Mouse (Mus musculus) cerebellum, adult 9-10 months (tissue): ENCODE measurements around the gene Hist1h1d.
"Not testable (repeated sequence)": the region's sequence is repeated elsewhere in the genome, so short reads cannot be mapped to it uniquely, and the experiment has no call there.

Source experiments
- DNase-seq: peaks from one replicate; pipeline ENCODE4 v3.0.0; 2022

Hist1h1d gene

DNA sequence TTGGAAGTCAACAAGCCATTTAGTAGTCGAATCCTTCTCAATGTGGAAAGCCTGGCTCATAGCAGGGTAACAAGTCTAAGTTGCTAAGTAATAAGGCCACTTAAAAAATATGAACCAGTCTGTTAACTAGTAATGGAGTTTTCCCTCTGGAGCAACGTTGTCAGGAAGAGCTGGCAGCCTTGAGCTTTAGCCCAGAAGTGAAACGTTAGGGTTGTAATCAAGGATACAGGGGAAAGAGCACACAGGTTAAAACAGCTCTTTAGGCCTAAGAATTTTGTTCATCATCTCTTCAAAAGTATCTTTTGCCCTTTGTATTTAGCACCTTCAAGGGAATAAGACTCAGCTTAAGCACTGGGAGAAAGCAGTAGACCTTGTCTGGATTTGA, 2.3 kb upstream of the Hist1h1d start:
- no peak for DNase-seq

DNA sequence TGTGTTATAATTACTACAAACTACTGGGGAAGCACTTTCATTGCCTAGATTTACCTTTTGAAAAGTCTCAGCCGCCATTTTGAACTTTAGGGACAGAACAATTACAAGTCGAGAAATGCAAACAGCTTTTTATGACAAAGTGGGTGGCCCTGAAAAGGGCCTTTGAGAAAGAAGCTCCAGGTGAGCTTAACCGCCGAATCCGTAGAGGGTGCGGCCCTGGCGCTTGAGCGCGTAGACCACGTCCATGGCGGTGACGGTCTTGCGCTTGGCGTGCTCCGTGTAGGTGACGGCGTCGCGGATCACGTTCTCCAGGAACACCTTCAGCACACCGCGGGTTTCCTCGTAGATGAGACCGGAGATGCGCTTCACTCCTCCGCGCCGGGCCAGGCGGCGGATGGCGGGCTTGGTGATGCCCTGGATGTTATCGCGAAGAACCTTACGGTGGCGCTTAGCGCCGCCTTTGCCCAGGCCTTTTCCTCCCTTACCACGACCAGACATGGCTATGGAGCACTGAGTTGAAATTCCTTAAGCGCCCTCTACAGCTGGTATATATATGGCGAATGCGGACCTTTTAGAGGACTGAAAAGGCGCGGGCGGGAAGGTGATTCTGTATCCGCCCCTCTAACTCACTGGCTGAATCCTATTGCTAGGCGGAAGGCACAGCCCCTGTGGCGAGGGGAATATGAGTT, 1.8 kb upstream of the Hist1h1d start, which contains the start of gene Hist1h4f:
TSS of gene Hist1h4f (minus strand) at position 503 of the 689 bp plus-strand sequence.
- DNase-seq = peak; percentile 95

DNA sequence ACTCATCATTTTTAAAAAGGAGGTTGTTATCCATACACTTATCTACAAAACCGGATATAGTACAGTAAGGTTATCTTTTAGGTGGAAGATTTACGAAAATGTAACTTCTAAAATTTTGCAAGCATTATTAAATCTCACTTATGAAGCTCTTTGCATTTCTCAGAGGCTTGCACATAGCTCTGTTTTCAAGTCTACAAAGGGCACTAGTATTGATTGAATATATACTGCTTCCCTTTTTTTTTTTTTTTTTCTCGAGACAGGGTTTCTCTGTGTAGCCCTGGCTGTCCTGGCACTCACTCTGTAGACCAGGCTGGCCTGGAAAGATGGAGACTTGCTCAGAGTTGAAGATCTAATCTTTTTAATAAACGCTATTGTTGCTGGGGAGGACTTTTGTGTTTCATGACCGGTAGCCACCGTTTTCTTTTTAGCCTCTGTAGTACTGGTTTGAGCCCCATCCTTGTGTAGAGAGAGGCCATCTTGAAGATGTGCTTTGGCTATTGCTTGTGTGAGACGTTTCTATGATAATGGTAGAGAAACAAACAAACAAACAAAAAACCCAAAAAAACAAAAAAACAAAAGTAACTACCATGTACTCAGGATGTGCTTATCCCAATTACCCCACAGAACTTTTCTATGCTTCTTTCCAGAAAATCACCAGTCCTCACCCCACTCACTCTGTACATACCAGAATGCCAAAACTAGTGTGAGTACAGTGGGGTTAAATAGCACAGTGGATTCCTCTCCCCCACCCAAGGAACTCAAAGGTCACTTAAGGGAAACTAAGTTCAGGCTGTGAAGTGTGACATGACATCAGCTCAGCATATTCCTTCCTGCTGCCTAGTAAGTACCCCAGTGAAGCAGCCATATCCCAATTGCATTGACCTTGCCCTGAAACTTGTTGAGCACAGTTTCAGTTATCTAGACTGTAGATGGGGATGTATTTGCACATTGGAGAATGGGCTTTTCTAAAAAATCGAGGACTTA, 839 bp upstream of the Hist1h1d start:
- peak; percentile 30 for DNase-seq

DNA sequence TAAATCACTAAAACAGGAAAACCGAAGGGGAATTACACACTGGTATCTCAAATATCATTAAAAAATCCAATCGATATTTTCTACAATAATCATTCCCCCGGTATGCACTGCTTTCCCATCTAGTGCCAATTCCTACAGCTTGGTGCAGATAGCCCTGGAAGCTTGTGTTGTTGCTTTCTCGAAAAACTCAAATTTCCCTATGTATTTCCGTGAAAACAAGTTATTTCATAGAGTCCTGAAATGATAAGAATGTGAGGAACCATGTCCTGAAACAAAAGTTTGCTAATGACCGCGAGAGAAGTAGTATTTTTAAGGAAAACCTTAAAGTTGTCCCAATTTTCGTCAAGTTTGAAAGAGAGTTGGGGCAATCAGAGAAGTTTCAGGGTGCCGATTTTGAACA, 1.3 kb downstream of the Hist1h1d start:
- no peak for DNase-seq

DNA sequence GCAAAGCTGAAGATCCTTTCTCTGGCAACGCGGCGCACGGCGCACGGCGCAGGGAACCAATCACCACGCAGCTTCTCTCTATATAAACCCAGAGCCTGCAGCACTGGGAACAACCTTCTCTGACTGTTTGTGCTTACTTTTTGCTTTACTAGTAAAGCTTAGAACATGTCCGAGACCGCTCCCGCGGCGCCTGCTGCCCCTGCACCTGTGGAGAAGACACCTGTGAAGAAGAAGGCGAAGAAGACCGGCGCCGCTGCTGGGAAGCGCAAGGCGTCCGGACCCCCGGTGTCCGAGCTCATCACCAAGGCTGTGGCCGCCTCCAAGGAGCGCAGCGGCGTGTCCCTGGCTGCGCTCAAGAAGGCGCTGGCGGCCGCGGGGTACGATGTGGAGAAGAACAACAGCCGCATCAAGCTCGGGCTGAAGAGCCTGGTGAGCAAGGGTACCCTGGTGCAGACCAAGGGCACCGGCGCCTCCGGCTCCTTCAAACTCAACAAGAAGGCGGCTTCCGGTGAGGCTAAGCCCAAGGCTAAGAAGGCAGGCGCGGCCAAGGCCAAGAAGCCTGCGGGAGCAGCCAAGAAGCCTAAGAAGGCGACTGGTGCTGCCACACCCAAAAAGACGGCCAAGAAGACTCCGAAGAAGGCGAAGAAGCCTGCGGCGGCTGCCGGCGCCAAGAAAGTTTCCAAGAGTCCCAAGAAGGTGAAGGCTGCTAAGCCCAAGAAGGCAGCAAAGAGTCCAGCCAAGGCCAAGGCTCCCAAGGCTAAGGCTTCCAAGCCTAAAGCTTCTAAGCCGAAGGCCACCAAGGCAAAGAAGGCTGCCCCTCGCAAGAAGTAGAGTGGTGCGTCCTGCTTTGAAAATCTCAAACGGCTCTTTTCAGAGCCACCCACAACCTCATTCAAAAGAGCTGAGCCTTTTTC, 2.1 kb downstream of the Hist1h1d start:
- peak; percentile 81 for DNase-seq

DNA sequence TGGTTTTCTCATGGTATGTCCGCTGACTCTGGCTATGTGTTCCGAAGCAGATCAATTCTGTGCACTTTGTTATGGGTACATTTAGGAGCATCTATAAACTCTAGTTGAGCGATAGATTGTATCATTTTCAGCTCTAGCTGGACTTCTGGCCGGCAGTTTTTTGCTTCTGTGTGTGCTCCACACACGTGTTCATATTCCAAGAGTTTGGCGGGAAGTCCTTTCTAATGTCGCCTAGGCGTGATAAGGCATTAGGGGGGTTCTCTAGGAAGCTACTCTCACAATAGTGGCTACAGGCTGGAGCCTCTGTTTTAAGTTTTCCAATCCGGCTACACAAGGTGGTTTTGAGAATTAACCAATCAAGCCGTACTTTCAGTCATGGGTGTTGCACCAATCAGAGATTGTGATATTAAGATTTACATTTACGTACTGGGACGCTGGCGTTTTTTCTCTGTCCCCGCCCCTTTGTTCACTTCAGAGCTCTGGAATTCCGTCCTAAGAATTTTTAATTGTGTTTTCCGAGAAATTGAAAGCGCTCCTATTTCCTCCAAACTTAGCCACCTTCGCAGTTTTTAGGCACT, 2.9 kb downstream of the Hist1h1d start:
- DNase-seq = peak; percentile 94

DNA sequence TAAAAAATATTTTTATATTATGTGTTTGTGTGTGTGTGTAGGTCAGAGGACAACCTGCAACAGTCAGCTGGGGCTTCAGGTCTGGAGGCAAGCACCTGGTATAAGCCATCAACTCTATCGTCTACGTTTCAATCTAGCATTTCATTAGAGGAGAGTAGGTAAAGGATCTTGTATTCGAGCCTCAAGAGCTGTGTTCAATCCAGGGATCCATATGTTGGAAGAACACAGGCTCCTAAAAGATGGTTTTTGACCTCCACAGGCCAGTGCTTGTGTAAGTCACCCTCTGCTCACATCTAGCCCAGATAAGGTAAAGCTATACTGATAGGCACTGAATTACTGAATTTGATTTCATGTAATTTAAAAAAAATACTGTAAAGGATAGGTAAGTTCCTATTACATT, 3.8 kb downstream of the Hist1h1d start:
- DNase-seq = peak; percentile 29

DNA sequence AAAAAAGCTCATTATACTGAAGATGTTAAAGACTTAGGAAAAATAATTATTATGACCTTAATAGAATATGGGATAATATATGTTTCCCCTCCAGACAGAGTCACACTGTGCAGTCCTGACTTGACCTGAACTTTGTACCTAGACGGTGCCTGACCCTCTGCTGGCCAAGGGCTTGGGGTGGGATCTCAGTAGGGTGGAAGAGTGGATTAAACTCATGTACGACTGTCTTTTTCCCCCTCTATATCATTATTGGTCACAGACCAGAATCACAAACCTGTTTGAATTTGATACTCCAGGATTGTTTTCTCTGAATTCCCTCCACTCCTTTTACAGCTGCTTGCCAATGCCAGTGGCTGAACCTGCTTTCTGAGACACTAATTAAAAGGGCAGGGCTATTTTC, 7.6 kb downstream of the Hist1h1d start:
- not testable (repeated sequence) for DNase-seq

DNA sequence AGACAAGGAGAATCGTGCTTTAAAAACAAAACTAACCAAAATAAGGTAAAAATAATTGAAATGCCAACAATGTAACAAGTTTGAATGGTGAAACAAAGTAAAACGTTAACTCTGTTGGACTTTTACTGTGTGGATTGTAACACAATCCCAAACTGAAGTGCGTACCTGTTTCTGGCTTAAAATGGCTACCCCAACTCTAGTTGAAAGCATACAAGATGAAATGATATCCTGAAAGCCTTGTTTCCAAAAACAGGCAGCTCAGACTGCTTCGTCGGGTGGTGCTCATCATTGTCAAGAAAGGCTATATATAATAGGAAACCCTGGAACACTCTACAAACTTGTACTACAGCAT, 8.4 kb downstream of the Hist1h1d start:
- DNase-seq = not testable (repeated sequence)

DNA sequence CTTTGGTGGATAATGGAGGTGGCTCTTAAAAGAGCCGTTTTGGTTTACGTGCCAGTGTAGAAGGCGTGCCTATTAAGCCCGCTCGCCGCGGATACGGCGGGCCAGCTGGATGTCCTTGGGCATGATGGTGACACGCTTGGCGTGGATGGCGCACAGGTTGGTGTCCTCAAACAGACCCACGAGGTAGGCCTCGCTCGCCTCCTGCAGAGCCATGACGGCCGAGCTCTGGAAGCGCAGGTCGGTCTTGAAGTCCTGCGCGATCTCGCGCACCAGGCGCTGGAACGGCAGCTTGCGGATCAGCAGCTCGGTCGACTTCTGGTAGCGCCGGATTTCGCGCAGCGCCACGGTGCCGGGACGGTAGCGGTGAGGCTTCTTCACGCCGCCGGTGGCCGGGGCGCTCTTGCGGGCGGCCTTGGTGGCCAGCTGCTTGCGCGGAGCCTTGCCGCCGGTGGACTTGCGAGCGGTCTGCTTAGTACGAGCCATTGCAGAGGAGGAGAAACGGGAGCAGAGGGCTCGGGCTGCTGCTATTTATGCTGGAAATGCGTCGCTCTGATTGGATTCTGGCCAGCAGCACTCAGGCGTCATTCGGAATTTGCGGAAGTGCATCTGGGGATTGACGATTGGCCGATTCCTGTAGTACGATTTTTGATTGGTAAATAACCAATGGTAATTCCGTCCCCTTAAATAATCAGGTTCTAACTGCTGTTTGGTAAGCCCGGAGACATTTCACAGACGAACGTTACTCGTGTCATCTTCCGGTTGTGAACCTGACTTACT, 9.0 kb downstream of the Hist1h1d start, which contains the start of gene Hist1h3e:
TSS of gene Hist1h3e (minus strand) at position 487 of the 777 bp plus-strand sequence.
- peak; percentile 96 for DNase-seq

DNA sequence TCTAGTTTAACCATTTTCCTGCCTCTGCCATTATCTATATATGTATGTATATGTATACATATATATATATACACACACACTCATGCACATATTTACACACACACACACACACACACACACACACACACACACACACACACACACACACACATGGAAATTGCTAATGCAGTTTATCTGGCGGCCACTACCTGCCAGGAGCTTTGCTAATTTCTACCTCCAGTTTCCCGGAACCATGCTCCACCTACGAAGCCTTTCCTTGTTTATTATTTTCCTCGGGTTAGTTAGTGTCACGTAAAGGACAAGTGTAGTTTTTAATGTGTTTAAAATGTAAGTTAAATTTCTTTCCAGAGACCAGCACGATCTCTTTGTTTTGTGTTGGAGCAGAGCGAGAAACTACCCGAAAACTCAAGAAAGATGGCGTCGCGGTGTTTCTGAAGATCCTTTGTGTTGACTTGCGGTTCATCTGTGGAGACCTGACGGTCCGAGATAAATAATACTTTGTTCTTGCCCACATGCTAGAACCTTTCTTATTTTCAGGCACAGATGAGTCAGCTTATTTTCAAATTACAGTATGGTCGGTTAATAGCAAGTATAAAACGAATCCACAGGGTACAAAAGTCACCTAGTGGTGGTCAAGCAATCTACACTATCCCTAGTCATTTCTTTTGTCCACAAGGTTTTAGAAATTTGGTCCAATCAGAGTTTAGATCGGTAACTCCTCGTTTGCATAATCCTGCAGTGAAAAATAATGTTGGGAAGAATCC, 9.8 kb downstream of the Hist1h1d start:
- peak; percentile 80 for DNase-seq

DNA sequence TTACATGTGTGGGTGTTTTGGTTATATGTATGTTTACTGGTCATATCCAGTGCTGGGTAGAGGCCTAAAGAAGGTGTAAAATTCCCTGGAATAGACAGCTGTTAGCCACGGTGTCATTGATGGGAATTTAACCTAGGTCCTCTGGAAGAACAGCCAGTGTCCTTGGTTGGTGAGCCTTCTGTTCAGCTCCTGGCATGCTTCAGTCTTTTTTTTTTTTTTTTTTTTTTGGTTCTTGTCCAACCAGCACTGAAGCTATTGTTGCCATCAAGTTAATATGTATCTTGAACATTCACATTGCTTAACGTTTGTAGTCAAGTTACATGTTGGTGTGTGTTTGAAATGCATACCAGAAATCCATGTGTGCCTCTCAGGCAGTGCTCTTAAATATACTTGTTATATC, 11.4 kb downstream of the Hist1h1d start:
- DNase-seq = no peak

DNA sequence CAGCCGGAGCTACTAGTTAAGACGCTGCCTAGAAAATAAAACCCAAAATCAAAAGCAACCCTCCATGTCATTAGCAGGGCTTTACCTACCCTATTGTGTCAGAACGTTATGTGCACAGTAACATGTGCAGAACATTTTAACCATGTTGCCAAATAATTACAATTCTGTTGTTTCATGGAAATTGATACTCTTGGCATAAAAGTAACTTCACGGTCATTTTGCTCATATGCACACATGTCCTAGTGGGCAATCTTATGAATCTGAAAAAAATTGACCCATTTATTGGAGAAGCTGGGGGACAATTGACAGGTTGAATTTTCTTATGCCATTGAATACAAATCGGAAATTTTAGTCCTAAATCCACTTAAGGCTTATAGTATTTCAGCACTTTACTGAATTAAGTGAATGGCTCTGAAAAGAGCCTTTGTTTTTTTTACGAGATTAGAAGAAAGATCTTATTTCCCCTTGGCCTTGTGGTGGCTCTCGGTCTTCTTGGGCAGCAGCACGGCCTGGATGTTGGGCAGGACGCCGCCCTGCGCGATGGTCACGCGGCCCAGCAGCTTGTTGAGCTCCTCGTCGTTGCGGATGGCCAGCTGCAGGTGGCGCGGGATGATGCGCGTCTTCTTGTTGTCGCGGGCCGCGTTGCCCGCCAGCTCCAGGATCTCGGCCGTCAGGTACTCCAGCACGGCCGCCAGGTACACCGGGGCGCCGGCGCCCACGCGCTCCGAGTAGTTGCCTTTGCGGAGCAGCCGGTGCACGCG, 17.4 kb downstream of the Hist1h1d start:
- not testable (repeated sequence) for DNase-seq

DNA sequence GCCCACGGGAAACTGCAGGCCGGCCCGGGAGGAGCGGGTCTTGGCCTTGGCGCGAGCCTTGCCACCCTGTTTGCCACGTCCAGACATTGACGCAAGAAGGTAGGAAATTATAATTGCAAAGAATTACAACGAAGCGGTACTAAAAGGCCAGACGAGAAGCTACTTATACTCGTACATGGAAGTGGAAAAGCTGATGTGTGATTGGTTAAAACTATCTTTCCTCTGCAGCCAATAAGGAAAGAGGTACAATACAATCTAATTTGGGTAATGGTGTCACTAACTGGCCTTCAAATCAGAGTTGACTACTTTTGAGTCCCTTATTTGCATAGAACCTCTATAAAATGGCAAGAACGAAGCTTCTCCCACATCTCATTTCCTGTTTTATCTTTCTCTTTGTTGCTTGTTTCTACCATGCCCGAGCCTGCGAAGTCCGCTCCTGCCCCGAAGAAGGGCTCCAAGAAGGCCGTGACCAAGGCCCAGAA, 18.0 kb downstream of the Hist1h1d start, which contains the start of the genes Hist1h2ae and Hist1h2bg:
TSS of gene Hist1h2ae (minus strand) at position 199 of the 482 bp plus-strand sequence.
TSS of gene Hist1h2bg (plus strand) at position 375 of the 482 bp plus-strand sequence.
- DNase-seq = peak; percentile 87

DNA sequence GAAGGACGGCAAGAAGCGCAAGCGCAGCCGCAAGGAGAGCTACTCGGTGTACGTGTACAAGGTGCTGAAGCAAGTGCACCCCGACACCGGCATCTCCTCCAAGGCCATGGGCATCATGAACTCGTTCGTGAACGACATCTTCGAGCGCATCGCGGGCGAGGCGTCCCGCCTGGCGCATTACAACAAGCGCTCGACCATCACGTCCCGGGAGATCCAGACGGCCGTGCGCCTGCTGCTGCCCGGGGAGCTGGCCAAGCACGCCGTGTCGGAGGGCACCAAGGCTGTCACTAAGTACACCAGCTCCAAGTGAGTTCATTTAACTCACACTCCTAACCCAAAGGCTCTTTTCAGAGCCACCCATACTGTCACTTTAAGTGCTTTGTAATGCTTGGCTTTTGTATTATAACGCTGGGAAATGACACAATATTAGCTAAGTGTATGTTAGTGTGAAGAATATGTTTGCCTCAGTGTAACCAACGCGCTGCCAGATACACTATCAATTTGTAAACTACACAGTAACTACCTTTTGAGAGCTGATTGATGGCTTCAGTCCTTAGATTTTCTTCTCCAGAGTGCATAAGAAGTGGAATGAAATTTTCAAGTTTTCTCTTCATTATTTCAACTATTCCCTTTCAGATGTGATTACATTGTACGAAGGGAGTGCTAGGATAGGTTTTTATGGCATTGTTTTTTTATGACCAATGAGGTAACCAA, 18.6 kb downstream of the Hist1h1d start:
- DNase-seq = not testable (repeated sequence)

DNA sequence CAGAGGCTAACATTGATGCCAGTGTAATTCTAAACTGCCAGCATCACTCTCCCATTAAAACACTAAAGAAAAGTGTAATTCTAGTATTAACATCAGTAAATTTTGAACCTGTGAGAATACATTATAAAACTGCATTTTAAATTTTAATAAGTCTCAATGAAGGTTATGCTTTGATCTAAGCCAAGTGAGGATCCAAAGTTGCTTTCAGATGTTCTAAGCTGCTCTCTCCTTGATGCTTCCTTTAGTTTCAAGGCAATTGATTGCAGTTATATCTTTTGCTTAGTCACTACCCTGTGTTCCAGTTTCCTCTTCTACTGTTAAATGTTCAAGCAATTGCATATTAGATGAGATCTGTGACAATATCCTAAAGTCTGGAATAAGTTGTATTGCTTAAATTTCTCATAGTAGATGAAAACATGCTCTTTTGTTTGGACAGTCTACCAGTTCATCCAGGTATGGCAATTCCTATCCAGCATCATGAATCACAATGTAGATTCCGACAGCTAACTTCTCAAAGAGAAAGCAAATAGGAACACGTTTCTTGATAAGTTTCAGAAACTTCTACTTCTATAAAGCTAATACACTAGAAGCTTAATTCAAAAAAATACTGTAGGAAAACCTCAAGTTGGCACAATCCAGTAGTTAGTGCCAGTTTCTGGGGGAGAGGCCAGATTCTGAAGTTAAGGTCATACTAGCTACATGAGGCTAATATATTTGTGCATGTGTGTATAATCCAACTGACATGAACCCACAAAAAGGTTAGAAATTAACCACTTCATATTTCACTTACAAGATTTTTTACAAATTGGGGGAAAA, 19.4 kb downstream of the Hist1h1d start:
- DNase-seq = no peak

DNA sequence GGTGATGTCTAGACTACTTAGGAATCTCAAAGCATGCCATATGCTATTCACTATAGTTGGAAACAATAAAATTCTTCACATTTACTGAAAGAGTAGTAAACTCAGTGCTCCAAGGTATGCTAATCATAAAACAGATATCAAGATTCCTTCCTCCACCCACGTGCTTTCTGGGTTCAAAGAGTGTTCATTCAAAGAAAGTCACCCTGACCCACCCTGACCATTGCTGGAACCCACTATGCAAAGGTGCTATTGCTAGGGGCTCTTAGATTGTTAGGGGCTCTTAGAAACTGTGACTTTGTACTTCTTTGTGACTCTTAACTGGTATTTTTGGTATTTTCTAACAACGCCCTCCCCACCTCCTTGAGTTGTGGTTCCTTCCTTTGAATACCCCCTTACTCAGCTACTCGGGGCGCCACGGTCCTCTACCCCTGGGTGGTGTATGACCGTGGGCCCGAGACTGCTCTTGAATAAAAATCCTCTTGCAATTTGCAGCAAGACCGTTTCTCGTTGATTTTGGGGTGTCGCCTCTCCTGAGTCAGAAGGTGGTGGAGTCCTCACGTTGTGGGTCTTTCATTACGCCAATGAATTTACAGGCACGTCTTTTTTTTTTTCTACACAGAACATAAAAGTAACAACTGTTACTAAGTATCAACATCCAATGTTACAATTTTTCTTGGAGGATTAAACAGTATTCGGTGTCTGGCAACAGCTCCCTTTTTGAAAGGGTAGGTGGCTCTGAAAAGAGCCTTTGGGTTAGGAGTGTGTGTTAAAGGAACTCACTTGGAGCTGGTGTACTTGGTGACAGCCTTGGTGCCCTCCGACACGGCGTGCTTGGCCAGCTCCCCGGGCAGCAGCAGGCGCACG, 20.2 kb downstream of the Hist1h1d start:
- not testable (repeated sequence) for DNase-seq
